Mouse (Mus musculus): Measurements from ENCODE around the gene Sat2.

DNA sequence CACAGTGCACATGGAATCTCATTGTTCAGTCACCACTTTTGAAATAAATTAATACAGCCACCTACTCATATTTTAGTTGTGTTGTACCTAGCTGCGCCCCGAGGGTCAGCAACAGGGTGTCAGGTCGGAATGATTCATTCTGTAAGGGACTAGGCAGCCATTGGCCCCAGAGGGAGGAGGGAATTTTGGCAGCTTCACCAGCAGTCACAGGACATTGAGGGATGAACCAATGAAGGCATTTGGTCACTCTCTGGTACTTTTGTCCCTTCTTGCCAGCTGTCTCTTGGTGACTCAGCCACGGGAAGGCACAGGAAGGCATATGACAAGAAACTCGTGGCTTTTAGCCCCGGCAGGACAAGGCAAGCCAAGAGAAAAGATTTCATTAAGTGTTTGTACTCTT, 42.0 kb downstream of the Sat2 start:
- TF ChIP-seq POLR2A (IDR thresholded peaks at IDR 0.05; ENCODE audit: insufficient read depth, low read depth, low read length) (no peak), CTCF (IDR thresholded peaks at IDR 0.05; ENCODE audit: insufficient read depth, low read depth, low read length) (no peak)
